Mouse (Mus musculus): ENCODE data around the gene Gpr182. TPM values are rescaled to one million over a fixed set of nuclear protein-coding genes. Genes with fewer than 3 reads are reported as not detected.

Gene Gpr182
- 0.74 and 1.6 TPM in 2 replicates for polyA plus RNA-seq (2012; rRNA removed)

GRCm38 (mm10) chr10:127751548-127751947 lies at the start of gene Gpr182:
Gene Gpr182, minus strand, starts transcription at chr10:127751732.

DNA sequence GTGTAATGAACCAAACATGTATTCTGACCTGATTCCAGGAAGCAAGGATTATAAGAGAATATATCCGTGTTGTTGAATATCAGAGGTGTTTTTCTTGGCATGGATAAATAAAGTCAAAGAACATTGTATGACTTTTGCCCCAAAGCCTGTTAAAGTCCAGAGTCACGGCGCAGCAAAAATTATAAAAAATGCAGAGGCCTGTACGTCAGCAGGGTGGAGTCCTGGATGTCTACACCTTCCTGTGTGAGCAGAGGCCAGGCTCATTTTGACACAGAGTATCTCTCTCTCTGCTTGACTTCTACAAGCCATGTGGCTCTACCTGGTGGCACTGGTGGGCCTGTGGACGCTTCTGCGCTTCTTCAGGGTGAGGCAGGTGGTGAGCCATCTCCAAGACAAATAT lies 49.4 kb upstream of the Gpr182 start, which contains the start of gene Rdh16:
Gene Rdh16, plus strand, starts transcription at position 262 of the 400 bp plus-strand sequence.

GRCm38 (mm10) chr10:127776011-127776410 lies 24.5 kb upstream of the Gpr182 start, which contains the start of gene Rdh9:
Gene Rdh9, plus strand, starts transcription at chr10:127776386.

GRCm38 (mm10) chr10:127759181-127760110 lies 7.9 kb upstream of the Gpr182 start, which contains the start of the genes Rdh1 and Rdh16f1:
Gene Rdh1, plus strand, starts transcription at chr10:127759721.
Gene Rdh16f1, plus strand, starts transcription at chr10:127759787.

DNA sequence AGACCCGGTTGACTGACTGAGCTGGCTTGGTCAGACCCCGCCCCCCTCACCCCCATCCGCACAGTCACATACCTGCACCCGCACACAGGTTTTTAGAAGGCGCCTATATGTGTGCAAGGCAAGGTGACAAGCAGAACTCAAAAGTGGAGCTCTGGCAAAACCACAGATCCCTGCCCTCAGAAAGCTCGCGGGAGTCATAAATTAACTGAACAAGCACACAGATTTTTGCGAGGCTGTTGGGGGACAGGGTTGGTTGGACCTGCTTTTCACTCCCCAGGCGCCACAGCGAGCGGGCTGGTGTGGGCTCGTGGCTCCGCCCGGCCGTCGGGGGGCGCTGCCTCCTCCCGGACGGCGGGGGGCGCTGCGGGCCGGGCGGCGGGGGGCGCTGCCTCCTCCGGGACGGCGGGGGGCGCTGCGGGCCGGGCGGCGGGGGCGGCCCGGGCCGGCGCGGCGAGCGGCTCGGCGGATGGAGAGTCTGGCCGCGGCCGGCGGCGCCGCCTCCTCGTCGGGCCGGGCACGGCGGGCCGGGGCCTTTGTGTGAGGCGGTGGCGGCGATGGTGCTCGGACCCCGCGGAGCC lies 12.4 kb downstream of the Gpr182 start, which contains the start of gene Zbtb39:
Gene Zbtb39, plus strand, starts transcription at position 456 of the 578 bp plus-strand sequence.

DNA sequence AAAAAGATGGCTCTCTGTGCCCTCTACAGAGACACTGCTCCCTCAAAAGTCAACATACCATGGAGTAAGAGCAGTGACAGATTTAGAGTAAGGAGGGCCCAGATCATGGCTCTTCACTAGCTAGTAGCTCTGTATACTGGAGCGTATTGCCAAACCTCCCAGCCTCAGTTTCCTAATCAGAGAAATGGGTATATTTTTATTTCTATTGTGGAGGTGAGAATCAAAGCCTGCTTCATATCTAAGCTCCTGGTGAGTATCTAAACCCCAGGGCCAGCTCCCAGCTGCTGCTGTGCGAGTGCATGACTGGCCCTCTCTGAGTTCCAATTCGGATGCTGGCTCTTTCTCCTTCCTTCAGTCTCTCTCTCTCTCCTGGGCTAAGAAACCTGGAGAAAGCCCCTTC lies 27.4 kb downstream of the Gpr182 start, which contains the start of gene Tac2:
Gene Tac2, plus strand, starts transcription at position 301 of the 400 bp plus-strand sequence.

DNA sequence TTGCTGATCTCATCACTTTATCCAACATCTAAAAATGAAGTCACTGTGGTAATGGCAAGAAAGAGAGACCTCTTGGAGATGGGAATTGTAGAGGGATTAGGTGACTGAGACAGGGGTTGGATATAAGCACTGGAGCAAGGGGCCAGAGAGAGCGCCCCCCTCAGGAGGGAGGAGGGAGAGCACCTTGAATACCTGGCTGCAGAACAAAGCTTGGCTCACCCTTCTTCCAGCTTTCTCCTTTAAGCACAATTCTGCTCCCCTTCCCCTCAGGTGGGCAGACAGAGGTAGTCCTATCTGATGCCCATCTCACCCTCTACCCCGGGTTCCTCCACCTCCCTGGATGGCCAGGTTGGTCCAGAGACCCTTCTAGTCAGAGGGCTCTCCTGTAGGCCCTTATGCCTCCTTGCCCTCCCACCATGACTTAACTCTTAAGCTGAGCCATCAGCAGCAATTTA lies 46.7 kb downstream of the Gpr182 start, which contains the start of gene Myo1a:
Gene Myo1a, plus strand, starts transcription at position 405 of the 455 bp plus-strand sequence.

Other genes with a start within 250 kb of the Gpr182 start
- 4.2 and 4.5 TPM in 2 replicates for gene Ndufa4l2, start 236.8 kb downstream of the Gpr182 start, polyA plus RNA-seq (2012; rRNA removed)
- gene Shmt2, start 229.3 kb downstream of the Gpr182 start, polyA plus RNA-seq (2012; rRNA removed), result 94.7 and 99.4 TPM in 2 replicates
- 10.4 and 12.6 TPM in 2 replicates for gene Nxph4, start 217.2 kb downstream of the Gpr182 start, polyA plus RNA-seq (2012; rRNA removed)
- gene Lrp1, start 130.6 kb downstream of the Gpr182 start, polyA plus RNA-seq (2012; rRNA removed), result 129 and 151 TPM in 2 replicates
- 8.9 and 12.3 TPM in 2 replicates for gene Stat6, start 108.7 kb downstream of the Gpr182 start, polyA plus RNA-seq (2012; rRNA removed)
- 12.5 and 14.6 TPM in 2 replicates for gene Nemp1, start 84.8 kb downstream of the Gpr182 start, polyA plus RNA-seq (2012; rRNA removed)
- 16.4 and 26.1 TPM in 2 replicates for gene Nab2, start 83.2 kb downstream of the Gpr182 start, polyA plus RNA-seq (2012; rRNA removed)
- gene Myo1a, start 46.6 kb downstream of the Gpr182 start, polyA plus RNA-seq (2012; rRNA removed), result 2.7 and 4.1 TPM in 2 replicates
- 1.9 and 8.4 TPM in 2 replicates for gene Tac2, start 27.3 kb downstream of the Gpr182 start, polyA plus RNA-seq (2012; rRNA removed)
- 17.2 and 19.3 TPM in 2 replicates for gene Zbtb39, start 12.2 kb downstream of the Gpr182 start, polyA plus RNA-seq (2012; rRNA removed)
- 0.06 and 0.11 TPM in 2 replicates for gene Rdh1, start 8.0 kb upstream of the Gpr182 start, polyA plus RNA-seq (2012; rRNA removed)
- gene Rdh16f1, start 8.1 kb upstream of the Gpr182 start, polyA plus RNA-seq (2012; rRNA removed), result 0.21 TPM in 1 of 2 replicates, not detected in the other
- 0.06 TPM in 1 of 2 replicates, not detected in the other for gene Rdh9, start 24.7 kb upstream of the Gpr182 start, polyA plus RNA-seq (2012; rRNA removed)
- gene Rdh16, start 49.4 kb upstream of the Gpr182 start, polyA plus RNA-seq (2012; rRNA removed), result not detected in 2 replicates
- not detected in 2 replicates for gene Rdh19, start 98.2 kb upstream of the Gpr182 start, polyA plus RNA-seq (2012; rRNA removed)
- gene Rdh16f2, start 114.7 kb upstream of the Gpr182 start, polyA plus RNA-seq (2012; rRNA removed), result not detected in 2 replicates
- not detected in 2 replicates for gene Rdh7, start 137.1 kb upstream of the Gpr182 start, polyA plus RNA-seq (2012; rRNA removed)
- gene Sdr9c7, start 146.8 kb upstream of the Gpr182 start, polyA plus RNA-seq (2012; rRNA removed), result 0.02 TPM in 1 of 2 replicates, not detected in the other

Data from central nervous system, embryonic 11.5 days (tissue).